Mouse (Mus musculus) liver, embryonic 14.5 days (tissue): ENCODE measurements at regions not wholly inside any gene's neighbourhood (a gene's known extent, or its start where the extent isn't known, plus 50 kb on each side); places are given as distances from the start of the nearest gene placed in this dataset.

Source experiments
- ATAC-seq: fragments of 200-750 bp; cut with Nextera tagmentation; 2 replicates; pipeline ENCODE4 v1.8.0; 2017; ENCODE audit warnings: moderate number of reproducible peaks, mild to moderate bottlenecking, moderate library complexity; ENCODE audit not compliant: insufficient read depth
- DNase-seq, 3 experiments: peaks; one replicate each; pipeline ENCODE4 v3.0.0-alpha.2; 2012 to 2013; ENCODE audit warnings: low read depth in 3 of 3, low spot score in 3 of 3
- H3K27ac ChIP-seq: fragments of 300-500 bp; sonication (generic); 2 replicates; pipeline ENCODE4 v1.5.1; 2014; ENCODE audit warnings: moderate library complexity, mild to moderate bottlenecking, control low read depth, inconsistent platforms
- H3K27me3 ChIP-seq: fragments of 300-500 bp; sonication (generic); 2 replicates; pipeline ENCODE4 v1.6.1; 2014; ENCODE audit warnings: mild to moderate bottlenecking, low read length, moderate library complexity; ENCODE audit not compliant: control insufficient read depth, insufficient read depth
- H3K36me3 ChIP-seq: fragments of 300-500 bp; sonication (generic); replicated peaks from 2 replicates; pipeline ENCODE4 v1.6.1; 2014; ENCODE audit warnings: low read depth; ENCODE audit not compliant: control insufficient read depth, insufficient read depth
- H3K4me1 ChIP-seq, 2 experiments: fragments of 200-500 bp in 1 of 2; fragments of 300-500 bp in 1 of 2; sonication (generic) in 1 of 2; replicated peaks; 2 replicates each; pipeline ENCODE4 v1.6.1; 2012 to 2014; ENCODE audit warnings: antibody characterized with exemption in 1 of 2, inconsistent platforms in 1 of 2, low read length in 1 of 2; ENCODE audit not compliant: control insufficient read depth in 2 of 2, insufficient read depth in 2 of 2
- H3K4me2 ChIP-seq: fragments of 300-500 bp; sonication (generic); 2 replicates; pipeline ENCODE4 v1.6.1; 2014; ENCODE audit warnings: low read depth, mild to moderate bottlenecking, control low read depth, moderate library complexity
- H3K4me3 ChIP-seq, 2 experiments: fragments of 200-500 bp in 1 of 2; fragments of 300-500 bp in 1 of 2; sonication (generic) in 1 of 2; 2 replicates each; pipeline ENCODE4 v1.5.1; 2012 to 2014; ENCODE audit warnings: low read depth in 2 of 2, low read length in 2 of 2, mild to moderate bottlenecking in 2 of 2, control low read depth in 1 of 2, inconsistent platforms in 1 of 2, moderate library complexity in 1 of 2; ENCODE audit not compliant: insufficient read depth in 1 of 2
- H3K9ac ChIP-seq: fragments of 300-500 bp; sonication (generic); replicated peaks from 2 replicates; pipeline ENCODE4 v1.6.1; 2014; ENCODE audit warnings: mild to moderate bottlenecking, control low read depth, moderate library complexity
- H3K9me3 ChIP-seq: fragments of 300-500 bp; sonication (generic); 2 replicates; pipeline ENCODE4 v1.6.1; 2016; ENCODE audit warnings: low read length, mixed read lengths; ENCODE audit not compliant: control insufficient read depth
- CTCF ChIP-seq: IDR thresholded peaks from 2 replicates; pipeline ENCODE4 v1.5.1; 2016; ENCODE audit warnings: antibody characterized with exemption, low read depth, control low read depth
- EP300 ChIP-seq: IDR thresholded peaks from 2 replicates; pipeline ENCODE4 v1.6.1; 2016; ENCODE audit warnings: antibody characterized with exemption, low read depth
- WGBS: fragments of 180-500 bp; shearing (Covaris S2); extraction: QIAGEN DNeasy Blood & Tissue Kit; methylation state at CpG from one replicate; pipeline ENCODE4 v1.1.7; 2014; ENCODE audit not compliant: insufficient replicate concordance; 5-methylcytosine and 5-hydroxymethylcytosine counted together

- no peak overlapping the region for H3K4me2 ChIP-seq
- H3K27me3 ChIP-seq, result no peaks in the 10 kb centered on the region
- ATAC-seq (no peak), DNase-seq (no peak)
- H3K9ac ChIP-seq, result no peak overlapping the region
- no peaks in the 10 kb centered on the region for H3K9me3 ChIP-seq
- 55% methylated on average over 3 of the region's 3 CpGs for WGBS
- H3K36me3 ChIP-seq, result no peaks in the 10 kb centered on the region
- H3K27ac ChIP-seq, result no peak overlapping the region
- H3K4me3 ChIP-seq, result no peak overlapping the region
- TF ChIP-seq CTCF (no peak), EP300 (no peak)
- no peaks in the 10 kb centered on the region for H3K4me1 ChIP-seq
Observed at GRCm38 (mm10) chr19:15242781-15243180, 644.9 kb upstream of the Tle4 start.

- H3K4me1 ChIP-seq, result no peaks in the 10 kb centered on the region
- H3K36me3 ChIP-seq, result no peaks in the 10 kb centered on the region
- DNase-seq (no peak), ATAC-seq (no peak)
- H3K27me3 ChIP-seq, result no peaks in the 10 kb centered on the region
- no peak overlapping the region for H3K27ac ChIP-seq
- H3K4me3 ChIP-seq, result no peak overlapping the region
- H3K4me2 ChIP-seq, result no peak overlapping the region
- no peak overlapping the region for H3K9ac ChIP-seq
- H3K9me3 ChIP-seq, result no peaks in the 10 kb centered on the region
- TF ChIP-seq CTCF (no peak), EP300 (no peak)
- WGBS, result 40% methylated on average over 2 of the region's 2 CpGs
Observed at GRCm38 (mm10) chr19:15230129-15230927, 632.5 kb upstream of the Tle4 start.

- Histone ChIP-seq H3K4me2 (no peak overlapping the region), H3K4me1 (no peaks in the 10 kb centered on the region), H3K9ac (no peak overlapping the region), H3K4me3 (no peak overlapping the region), H3K36me3 (no peaks in the 10 kb centered on the region), H3K27ac (no peak overlapping the region), H3K27me3 (no peaks in the 10 kb centered on the region), H3K9me3 (no peaks in the 10 kb centered on the region)
- DNase-seq (no peak), ATAC-seq (no peak)
- 56% methylated on average over 3 of the region's 3 CpGs for WGBS
- no peak for TF ChIP-seq CTCF
- no peak for TF ChIP-seq EP300
Observed at GRCm38 (mm10) chr19:15217387-15217786, 619.5 kb upstream of the Tle4 start.

- 40% methylated on average over 3 of the region's 3 CpGs for WGBS
- Histone ChIP-seq H3K4me1 (no peaks in the 10 kb centered on the region), H3K27me3 (no peaks in the 10 kb centered on the region)
Observed at GRCm38 (mm10) chr19:15214651-15215050, 616.8 kb upstream of the Tle4 start.

GRCm38 (mm10) chr19:15212881-15213280 is 615.0 kb upstream of the Tle4 start:
- ATAC-seq (no peak), DNase-seq (no peak)
- Histone ChIP-seq H3K9me3 (no peaks in the 10 kb centered on the region), H3K27ac (no peak overlapping the region), H3K4me2 (no peak overlapping the region), H3K4me1 (no peaks in the 10 kb centered on the region), H3K9ac (no peak overlapping the region), H3K4me3 (no peak overlapping the region), H3K27me3 (no peaks in the 10 kb centered on the region), H3K36me3 (no peaks in the 10 kb centered on the region)
- TF ChIP-seq CTCF (no peak), EP300 (no peak)
- WGBS, result 58% methylated on average over 5 of the region's 5 CpGs

More at GRCm38 (mm10) chr19:15214651-15215050, 616.8 kb upstream of the Tle4 start:
- TF ChIP-seq CTCF (no peak), EP300 (no peak)
- no peak overlapping the region for H3K4me2 ChIP-seq
- H3K36me3 ChIP-seq, result no peaks in the 10 kb centered on the region
- no peak for DNase-seq
- ATAC-seq, result no peak
- H3K9ac ChIP-seq, result no peak overlapping the region
- H3K4me3 ChIP-seq, result no peak overlapping the region
- H3K9me3 ChIP-seq, result no peaks in the 10 kb centered on the region
- H3K27ac ChIP-seq, result no peak overlapping the region
